8 mouse cellular contexts compared by ENCODE assay signal in genomic region chr12:29465201-29465600, GRCm38 (mm10).
DNase-seq lines count a peak whose midpoint lies in the region.
"Not testable (repeated sequence)": the region's sequence is repeated elsewhere in the genome, so short reads cannot be mapped to it uniquely, and the experiment has no call there.

No protein-coding gene starts in this region.

- not testable (repeated sequence) for H3K4me3 ChIP-seq in embryonic facial prominence, embryonic 10.5 days; limb, embryonic 10.5 days

- not testable (repeated sequence) for H3K27me3 ChIP-seq in embryonic facial prominence, embryonic 10.5 days (replicated peaks; ENCODE audit: low read depth, poor library complexity, severe bottlenecking); limb, embryonic 10.5 days (ENCODE audit: low read depth, poor library complexity, severe bottlenecking)

- not testable (repeated sequence) for H3K4me1 ChIP-seq in embryonic facial prominence, embryonic 10.5 days; limb, embryonic 10.5 days

- WGBS in embryonic facial prominence, embryonic 10.5 days = 24% methylated on average over 3 of the region's 3 CpGs
- 22% methylated on average over 3 of the region's 3 CpGs for WGBS in limb, embryonic 10.5 days

- H3K27ac ChIP-seq in embryonic facial prominence, embryonic 10.5 days (replicated peaks); limb, embryonic 10.5 days: not testable (repeated sequence)

- not testable (repeated sequence) for H3K9me3 ChIP-seq in embryonic facial prominence, embryonic 10.5 days; limb, embryonic 10.5 days (replicated peaks)

- not testable (repeated sequence) for H3K36me3 ChIP-seq in embryonic facial prominence, embryonic 10.5 days (replicated peaks); limb, embryonic 10.5 days

- DNase-seq in 3T3-L1 (ENCODE audit: low read depth, low spot score) = peak; percentile 60
- peak; percentile 67 for DNase-seq in adrenal gland, adult 2 months
- peak; percentile 79 for DNase-seq in embryonic facial prominence, embryonic 10.5 days (ENCODE audit: low spot score)
- peak; percentile 9 for DNase-seq in heart, adult 8-10 months (ENCODE audit: low spot score)
- DNase-seq in kidney, adult 18-20 months = peak; percentile 25
- peak; percentile 88 for DNase-seq in limb, embryonic 10.5 days (ENCODE audit: low spot score)
- peak; percentile 82 for DNase-seq in mesoderm, embryonic 11.5 days (ENCODE audit: low read depth, low spot score)
- DNase-seq in retina, postnatal 7 days (ENCODE audit: low read depth, low spot score) = peak; percentile 17

Comparison
In these comparisons a context has a peak if more than half of its experiments do, and no peak if none do; other contexts are left out.
1. DNase-seq: peak in every context shown above with its lines; median percentile 88 in limb, embryonic 10.5 days; 82 in mesoderm, embryonic 11.5 days; 79 in embryonic facial prominence, embryonic 10.5 days; 67 in adrenal gland, adult 2 months; 60 in 3T3-L1; 25 in kidney, adult 18-20 months; 17 in retina, postnatal 7 days; 9 in heart, adult 8-10 months.